Mouse (Mus musculus): ENCODE data around the gene Slc45a1.

DNA sequence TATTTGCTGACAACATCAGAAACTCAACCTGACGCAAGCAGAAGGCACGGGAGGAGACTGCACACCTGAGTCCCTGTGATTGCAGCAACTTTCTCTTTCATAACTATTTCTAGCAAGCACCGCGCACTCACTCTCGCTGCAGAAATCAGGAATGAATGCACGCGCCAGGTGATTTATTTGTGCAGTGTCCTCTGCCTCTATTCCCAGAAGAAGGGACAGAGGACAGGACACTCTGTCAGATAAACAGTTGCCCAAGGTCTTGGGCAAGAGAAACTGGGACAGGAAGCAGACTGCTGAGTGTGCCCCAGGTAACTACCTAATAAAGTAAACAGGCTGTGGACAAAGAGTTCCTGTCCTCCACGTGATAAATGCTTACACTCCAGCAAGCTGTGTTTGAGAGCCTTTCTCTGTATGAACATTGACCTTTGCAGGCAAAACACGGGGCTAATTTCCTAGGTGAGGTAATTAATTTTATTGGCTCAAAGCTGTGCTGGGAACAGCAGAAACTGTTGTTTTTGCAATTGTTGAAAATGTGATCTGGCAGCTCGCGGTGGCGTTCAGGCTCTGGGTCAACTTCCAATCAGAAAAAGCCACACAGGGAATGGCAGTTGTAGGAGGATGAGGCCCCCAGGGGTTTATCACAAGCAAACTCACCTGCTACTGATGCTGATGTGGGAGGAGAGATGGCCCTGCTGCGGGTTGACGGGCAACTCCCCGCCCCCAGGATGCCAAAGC is 33.2 kb upstream of the Slc45a1 start:
- TF ChIP-seq CTCF (IDR thresholded peaks at IDR 0.05; ENCODE audit: control insufficient read depth, insufficient read depth, insufficient replicate concordance, low read depth, low read length) (no peak), POLR2A (IDR thresholded peaks at IDR 0.05; ENCODE audit: control insufficient read depth, low read depth, low read length) (no peak)
